Mouse (Mus musculus) embryonic facial prominence, embryonic 14.5 days (tissue): ENCODE data around the gene Slc43a2. TPM values are rescaled to one million over a fixed set of nuclear protein-coding genes. Genes with fewer than 3 reads are reported as not detected.
A peak's percentile ranks its signal among the peaks of the same experiment; 100 is the strongest.

Experiments used
- ATAC-seq: fragments of 200-750 bp; cut with Nextera tagmentation; 2 replicates; pipeline ENCODE4 v1.8.0; 2017; ENCODE audit warnings: low read depth, moderate number of reproducible peaks, moderate TSS enrichment
- DNase-seq: peaks from one replicate; pipeline ENCODE4 v3.0.0-alpha.2; 2015; ENCODE audit warnings: low spot score
- H3K27ac ChIP-seq: fragments of 300-500 bp; sonication (generic); replicated peaks from 2 replicates; pipeline ENCODE4 v1.5.1; 2014; ENCODE audit warnings: low read depth, mild to moderate bottlenecking, low read length, moderate library complexity
- H3K27me3 ChIP-seq: fragments of 300-500 bp; sonication (generic); replicated peaks from 2 replicates; pipeline ENCODE4 v1.6.1; 2014; ENCODE audit warnings: low read length; ENCODE audit not compliant: control insufficient read depth, insufficient read depth
- H3K36me3 ChIP-seq: fragments of 300-500 bp; sonication (generic); 2 replicates; pipeline ENCODE4 v1.6.1; 2014; ENCODE audit warnings: low read length, mixed read lengths; ENCODE audit not compliant: control insufficient read depth, insufficient read depth
- H3K4me1 ChIP-seq: fragments of 300-500 bp; sonication (generic); 2 replicates; pipeline ENCODE4 v1.6.1; 2014; ENCODE audit warnings: antibody characterized with exemption, low read length; ENCODE audit not compliant: control insufficient read depth, insufficient read depth
- H3K4me2 ChIP-seq: fragments of 300-500 bp; sonication (generic); 2 replicates; pipeline ENCODE4 v1.6.1; 2014; ENCODE audit warnings: low read depth, mild to moderate bottlenecking, low read length, moderate library complexity, mixed read lengths
- H3K4me3 ChIP-seq: fragments of 300-500 bp; sonication (generic); 2 replicates; pipeline ENCODE4 v1.5.1; 2014; ENCODE audit warnings: low read depth, mild to moderate bottlenecking, low read length
- H3K9ac ChIP-seq: fragments of 300-500 bp; sonication (generic); 2 replicates; pipeline ENCODE4 v1.6.1; 2014; ENCODE audit warnings: low read depth, mild to moderate bottlenecking, low read length, moderate library complexity, mixed read lengths
- H3K9me3 ChIP-seq: fragments of 300-500 bp; sonication (generic); 2 replicates; pipeline ENCODE4 v1.6.1; 2016; ENCODE audit warnings: low read length; ENCODE audit not compliant: control insufficient read depth
- WGBS: fragments of 180-500 bp; shearing (Covaris S2); extraction: QIAGEN DNeasy Blood & Tissue Kit; methylation state at CpG from one replicate; pipeline ENCODE4 v1.1.7; 2014; 5-methylcytosine and 5-hydroxymethylcytosine counted together
- polyA plus RNA-seq: library from polyadenylated mRNA; unstranded; fragments of >200 nt; fragmentation: Nextera tagmentation; extraction: Ambion mirVana; gene quantifications from 2 replicates; pipeline ENCODE4 v1.2.1, GENCODE M21; 2014

Slc43a2 gene
- polyA plus RNA-seq, 1 experiment from 2014 or later = 4.3 TPM

- 90% methylated on average over 2 of the region's 2 CpGs for WGBS
- DNase-seq (no peak), ATAC-seq (no peak)
- Histone ChIP-seq H3K4me3 (no peak overlapping the region), H3K27ac (no peak overlapping the region), H3K27me3 (no peaks in the 10 kb centered on the region), H3K9me3 (no peaks in the 10 kb centered on the region), H3K4me2 (no peak overlapping the region), H3K4me1 (no peaks in the 10 kb centered on the region), H3K36me3 (no peaks in the 10 kb centered on the region), H3K9ac (no peak overlapping the region)
These were observed 8.7 kb upstream of the Slc43a2 start for GRCm38 (mm10) chr11:75522793-75523192.

- 83% methylated on average over 15 of the region's 15 CpGs for WGBS
- H3K9me3 ChIP-seq = no peaks in the 10 kb centered on the region
- no peak overlapping the region for H3K4me3 ChIP-seq
- no peaks in the 10 kb centered on the region for H3K4me1 ChIP-seq
- ATAC-seq (no peak), DNase-seq (no peak)
- H3K4me2 ChIP-seq = no peak overlapping the region
- H3K9ac ChIP-seq = no peak overlapping the region
- H3K27me3 ChIP-seq = no peaks in the 10 kb centered on the region
- H3K27ac ChIP-seq = no peak overlapping the region
- no peaks in the 10 kb centered on the region for H3K36me3 ChIP-seq
These were observed 5.9 kb upstream of the Slc43a2 start for GRCm38 (mm10) chr11:75525531-75526125.

GRCm38 (mm10) chr11:75526943-75527342, 4.6 kb upstream of the Slc43a2 start:
- H3K9ac ChIP-seq = no peak overlapping the region
- no peak overlapping the region for H3K27ac ChIP-seq
- H3K27me3 ChIP-seq = no peaks in the 10 kb centered on the region
- no peak for DNase-seq
- WGBS = 84% methylated on average over 6 of the region's 6 CpGs
- no peak overlapping the region for H3K4me2 ChIP-seq
- no peaks in the 10 kb centered on the region for H3K4me1 ChIP-seq
- no peak for ATAC-seq
- H3K4me3 ChIP-seq = no peak overlapping the region
- no peaks in the 10 kb centered on the region for H3K9me3 ChIP-seq
- H3K36me3 ChIP-seq = no peaks in the 10 kb centered on the region

- no peak for DNase-seq
- WGBS = 51% methylated on average over 4 of the region's 4 CpGs
- H3K27me3 ChIP-seq = no peaks in the 10 kb centered on the region
These were observed 1.7 kb upstream of the Slc43a2 start for GRCm38 (mm10) chr11:75529771-75530170.

GRCm38 (mm10) chr11:75530325-75530724, 1.2 kb upstream of the Slc43a2 start:
- ATAC-seq (peak; percentile 26; the same call in 1 of the 2 replicates), DNase-seq (peak; percentile 92)
- no peaks in the 10 kb centered on the region for H3K27me3 ChIP-seq
- H3K4me1 ChIP-seq = peaks cover 8% of the 10 kb centered on the region; the same call in 1 of the 2 replicates
- 1% methylated on average over 10 of the region's 10 CpGs for WGBS
- H3K9ac ChIP-seq = peak overlapping the region; percentile 73
- no peaks in the 10 kb centered on the region for H3K36me3 ChIP-seq
- H3K4me2 ChIP-seq = peak overlapping the region; percentile 90
- H3K9me3 ChIP-seq = no peaks in the 10 kb centered on the region
- H3K27ac ChIP-seq = no peak overlapping the region; the same call in 1 of the 2 replicates
- peak overlapping the region; percentile 71 for H3K4me3 ChIP-seq

More at GRCm38 (mm10) chr11:75529771-75530170, 1.7 kb upstream of the Slc43a2 start:
- no peaks in the 10 kb centered on the region for H3K9me3 ChIP-seq
- H3K4me1 ChIP-seq = peaks cover 8% of the 10 kb centered on the region; the same call in 1 of the 2 replicates
- H3K9ac ChIP-seq = no peak overlapping the region
- no peak overlapping the region for H3K4me3 ChIP-seq
- H3K27ac ChIP-seq = no peak overlapping the region
- no peak overlapping the region for H3K4me2 ChIP-seq
- no peak for ATAC-seq
- H3K36me3 ChIP-seq = no peaks in the 10 kb centered on the region

- ATAC-seq (peak; percentile 3), DNase-seq (no peak)
- WGBS = under 1% methylated on average over 30 of the region's 31 CpGs
- Histone ChIP-seq H3K27ac (peak overlapping the region; percentile 77; the same call in 1 of the 2 replicates), H3K4me3 (peak overlapping the region; percentile 71), H3K9me3 (no peaks in the 10 kb centered on the region), H3K4me2 (peak overlapping the region; percentile 90), H3K9ac (peak overlapping the region; percentile 73), H3K36me3 (no peaks in the 10 kb centered on the region), H3K27me3 (no peaks in the 10 kb centered on the region), H3K4me1 (peaks cover 8% of the 10 kb centered on the region; the same call in 1 of the 2 replicates)
These were observed 585 bp upstream of the Slc43a2 start for GRCm38 (mm10) chr11:75530845-75531373.

GRCm38 (mm10) chr11:75532340-75533277, 1.1 kb downstream of the Slc43a2 start:
- no peak for DNase-seq

GRCm38 (mm10) chr11:75533314-75534015, 2.0 kb downstream of the Slc43a2 start:
- 73% methylated on average over 6 of the region's 6 CpGs for WGBS
- Histone ChIP-seq H3K9ac (no peak overlapping the region), H3K4me3 (no peak overlapping the region), H3K4me2 (peak overlapping the region; percentile 90), H3K4me1 (peaks cover 8% of the 10 kb centered on the region; the same call in 1 of the 2 replicates), H3K9me3 (no peaks in the 10 kb centered on the region), H3K36me3 (no peaks in the 10 kb centered on the region), H3K27ac (no peak overlapping the region; the same call in 1 of the 2 replicates), H3K27me3 (no peaks in the 10 kb centered on the region)
- ATAC-seq (no peak), DNase-seq (no peak)

More at GRCm38 (mm10) chr11:75532340-75533277, 1.1 kb downstream of the Slc43a2 start:
- H3K4me3 ChIP-seq = peak overlapping the region; percentile 71
- H3K4me2 ChIP-seq = peak overlapping the region; percentile 90
- peak overlapping the region; percentile 73 for H3K9ac ChIP-seq
- H3K27ac ChIP-seq = peak overlapping the region; percentile 82
- no peaks in the 10 kb centered on the region for H3K36me3 ChIP-seq
- no peak for ATAC-seq
- no peaks in the 10 kb centered on the region for H3K9me3 ChIP-seq
- H3K27me3 ChIP-seq = no peaks in the 10 kb centered on the region
- 18% methylated on average over 26 of the region's 38 CpGs for WGBS
- H3K4me1 ChIP-seq = peaks cover 8% of the 10 kb centered on the region; the same call in 1 of the 2 replicates
